In the genomic region with DNA sequence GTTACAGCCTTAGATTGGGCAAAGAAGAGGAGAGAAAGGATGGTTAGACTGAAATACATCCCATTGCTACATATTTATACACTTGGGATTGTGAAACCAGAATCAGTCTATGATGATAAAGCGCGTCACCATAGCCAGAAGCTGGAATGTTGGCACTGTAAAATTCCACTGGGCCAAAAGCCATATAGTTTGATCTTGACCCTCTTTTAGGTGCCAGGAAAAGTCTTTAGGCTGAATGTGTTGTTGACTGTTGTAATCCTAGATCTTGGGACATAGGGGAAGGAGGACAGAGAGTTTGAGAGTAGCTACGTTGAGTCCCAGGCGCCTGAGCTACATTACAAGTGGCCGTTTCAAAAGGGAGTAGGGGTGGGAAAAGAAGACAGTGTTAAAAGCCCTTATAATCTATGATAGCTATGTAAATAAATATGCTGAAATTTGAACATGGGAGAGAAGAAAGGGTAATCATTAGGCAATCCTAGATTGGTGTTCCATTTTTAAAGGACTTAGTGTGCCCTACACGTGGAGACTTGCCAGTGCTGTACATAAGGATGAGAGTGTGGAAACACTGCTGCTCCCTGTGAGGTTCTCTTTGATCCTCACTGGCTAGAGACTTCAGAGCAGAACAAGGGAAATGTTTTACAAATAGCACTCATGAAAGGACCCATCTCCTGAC, we compare ENCODE assay signal across 20 mouse cellular contexts. TPM values are rescaled to one million over a fixed set of nuclear protein-coding genes. Genes with fewer than 3 reads are reported as not detected.
DNase-seq lines count a peak whose midpoint lies in the region; ATAC-seq and TF ChIP-seq lines count a peak whose summit lies in the region.
"Had no signal": no experiment of that assay in that cellular context is flagged by ENCODE, and none has a peak within 500 bp of the region (broad histone marks: within the 10 kb centered on the region; RNA-seq: fewer than 3 reads in every experiment).

No protein-coding gene starts in this region.

- H3K27me3 ChIP-seq in liver, adult 2 months (ENCODE audit: control insufficient read depth, insufficient read depth, low read length) = no peaks in the 10 kb centered on the region
- 0 out of 2 replicates have a peak, but pooled peaks cover 3% of the 10 kb centered on the region for H3K27me3 ChIP-seq in liver, embryonic 12.5 days (replicated peaks)
- peaks cover 5% of the 10 kb centered on the region; the same call in 1 of the 2 replicates for H3K27me3 ChIP-seq in hindbrain, embryonic 12.5 days
- H3K27me3 ChIP-seq: liver, embryonic 15.5 days had no signal

- H3K27ac ChIP-seq in liver, adult 2 months (replicated peaks; ENCODE audit: insufficient read depth, low read depth, low read length) = no peak overlapping the region
- no peak overlapping the region for H3K27ac ChIP-seq in liver, embryonic 12.5 days
- H3K27ac ChIP-seq in hindbrain, embryonic 12.5 days = no peak overlapping the region
- H3K27ac ChIP-seq: hindbrain, embryonic 14.5 days; kidney, postnatal 0 days; layer of hippocampus, adult 2 months; liver, embryonic 15.5 days had no signal

- no peak for TF ChIP-seq POLR2A in liver, adult 2 months (IDR thresholded peaks at IDR 0.05; ENCODE audit: extremely low read depth, insufficient read depth, low read length)

- H3K9me3 ChIP-seq in liver, embryonic 12.5 days (replicated peaks) = no peaks in the 10 kb centered on the region
- no peaks in the 10 kb centered on the region for H3K9me3 ChIP-seq in hindbrain, embryonic 12.5 days (replicated peaks)
- H3K9me3 ChIP-seq: G1E; liver, embryonic 15.5 days had no signal

- H3K36me3 ChIP-seq in liver, adult 2 months (ENCODE audit: control insufficient read depth, insufficient read depth, low read length) = no peaks in the 10 kb centered on the region
- H3K36me3 ChIP-seq in liver, embryonic 12.5 days = peaks cover 62% of the 10 kb centered on the region
- no peaks in the 10 kb centered on the region for H3K36me3 ChIP-seq in hindbrain, embryonic 12.5 days

- ATAC-seq in liver, embryonic 12.5 days = no peak
- no peak for ATAC-seq in hindbrain, embryonic 12.5 days (ENCODE audit: low FRiP score)
- ATAC-seq: CD4-positive, CD25-positive, alpha-beta regulatory T cell, adult 4 months; intestine, embryonic 16.5 days had no signal

- H3K4me1 ChIP-seq in liver, adult 2 months (ENCODE audit: control insufficient read depth, insufficient read depth, low read length) = no peaks in the 10 kb centered on the region; the same call in 1 of the 2 replicates
- H3K4me1 ChIP-seq in liver, embryonic 12.5 days = no peaks in the 10 kb centered on the region
- H3K4me1 ChIP-seq in hindbrain, embryonic 12.5 days = no peaks in the 10 kb centered on the region
- H3K4me1 ChIP-seq: liver, embryonic 15.5 days had no signal

- 36% methylated on average over 6 of the region's 6 CpGs for WGBS in liver, adult 2 months
- WGBS in liver, embryonic 12.5 days (ENCODE audit: insufficient replicate concordance) = 90% methylated on average over 6 of the region's 6 CpGs
- WGBS in hindbrain, embryonic 12.5 days = 88% methylated on average over 6 of the region's 6 CpGs

- H3K9ac ChIP-seq in liver, adult 2 months (ENCODE audit: low read depth, low read length) = no peak overlapping the region
- no peak overlapping the region for H3K9ac ChIP-seq in liver, embryonic 12.5 days
- no peak overlapping the region for H3K9ac ChIP-seq in hindbrain, embryonic 12.5 days
- H3K9ac ChIP-seq: forebrain, postnatal 0 days; hindbrain, embryonic 14.5 days; liver, embryonic 15.5 days had no signal

- no peak overlapping the region for H3K4me2 ChIP-seq in liver, embryonic 12.5 days
- H3K4me2 ChIP-seq in hindbrain, embryonic 12.5 days (replicated peaks) = no peak overlapping the region
- H3K4me2 ChIP-seq: hindbrain, embryonic 14.5 days; liver, embryonic 15.5 days had no signal

- DNase-seq in liver, adult 2 months (ENCODE audit: extremely low read depth, low read depth, low spot score) = peak; percentile 30
- peak; percentile 72 for DNase-seq in adipocyte (ENCODE audit: low spot score)
- DNase-seq in fibroblast of lung, adult 2 months (ENCODE audit: low read depth) = peak; percentile 40
- DNase-seq in lung, postnatal 25 days (ENCODE audit: low spot score) = peak; percentile 44
- no peak for DNase-seq in right cerebral cortex, adult 2 months (ENCODE audit: low spot score in 2 of 2)
- DNase-seq in cerebellum, adult 9-11 months = no peak
- DNase-seq: cerebellum, postnatal 36 days; forebrain, postnatal 0 days; right cerebral cortex, postnatal 14 days had no signal

- TF ChIP-seq CTCF in liver, adult 2 months (IDR thresholded peaks at IDR 0.05; ENCODE audit: low read depth, low read length) = no peak

- no peaks in the 10 kb centered on the region for H3K79me2 ChIP-seq in liver, adult 2 months (ENCODE audit: control insufficient read depth, insufficient read depth, low read length)

- H3K4me3 ChIP-seq in liver, adult 2 months (ENCODE audit: insufficient read depth, low read depth, low read length) = no peak overlapping the region
- no peak overlapping the region for H3K4me3 ChIP-seq in liver, embryonic 12.5 days
- H3K4me3 ChIP-seq in hindbrain, embryonic 12.5 days = no peak overlapping the region
- H3K4me3 ChIP-seq: layer of hippocampus, adult 2 months; liver, embryonic 15.5 days had no signal

RNA-seq across cellular contexts. Expression of a gene that starts 42.2 kb away (rescaled TPM):
- total RNA-seq in liver, adult 2 months (2014; rRNA removed) = not detected in 2 replicates
- not detected in 2 replicates for polyA plus RNA-seq in liver, adult 2 months (2012; rRNA removed)
- 0.08 and 0.39 TPM in 2 replicates for polyA plus RNA-seq in liver, embryonic 12.5 days (2016; fragmentation: Nextera tagmentation; extraction: Ambion mirVana)
- 16.4 and 22.2 TPM in 2 replicates for polyA plus RNA-seq in hindbrain, embryonic 12.5 days (2016; fragmentation: Nextera tagmentation; extraction: Ambion mirVana)
- total RNA-seq: gastrocnemius, adult 8-10 months; heart, adult 8-10 months had no signal
- polyA plus RNA-seq: CD4-positive, CD25-positive, alpha-beta regulatory T cell, adult 4 months; G1E had no signal

Comparison
In these comparisons a context has a peak if more than half of its experiments do, and no peak if none do; other contexts are left out.
1. DNase-seq: peak in liver, adult 2 months (single experiment), adipocyte (single experiment), fibroblast of lung, adult 2 months (single experiment) and lung, postnatal 25 days (single experiment); none in right cerebral cortex, adult 2 months (0 of 2) and cerebellum, adult 9-11 months (single experiment).
2. RNA of a gene that starts 42.2 kb away (polyA plus RNA-seq): 16.4 to 22.2 TPM in hindbrain, embryonic 12.5 days; 0.08 to 0.39 TPM in liver, embryonic 12.5 days and not detected in liver, adult 2 months; every median in the first group is over 10 times any median in the second.